Mouse (Mus musculus) intestine, postnatal 0 days (tissue): Measurements from ENCODE around the gene Tmem200b. TPM values are rescaled to one million over a fixed set of nuclear protein-coding genes. Genes with fewer than 3 reads are reported as not detected.

Experiments used
- ATAC-seq: fragments of 200-750 bp; cut with Nextera tagmentation; 2 replicates; pipeline ENCODE4 v1.8.0; 2017; ENCODE audit warnings: mild to moderate bottlenecking, moderate TSS enrichment, moderate library complexity
- H3K27ac ChIP-seq: fragments of 300-500 bp; sonication (generic); 2 replicates; pipeline ENCODE4 v1.5.1; 2014; ENCODE audit warnings: mild to moderate bottlenecking, low read depth, low read length, moderate library complexity
- H3K27me3 ChIP-seq: fragments of 300-500 bp; sonication (generic); replicated peaks from 2 replicates; pipeline ENCODE4 v1.6.1; 2014; ENCODE audit warnings: low read length, mixed read lengths; ENCODE audit not compliant: control insufficient read depth, insufficient read depth
- H3K36me3 ChIP-seq: fragments of 300-500 bp; sonication (generic); 2 replicates; pipeline ENCODE4 v1.6.1; 2014; ENCODE audit warnings: mild to moderate bottlenecking, moderate library complexity; ENCODE audit not compliant: control insufficient read depth, insufficient read depth
- H3K4me1 ChIP-seq: fragments of 300-500 bp; sonication (generic); replicated peaks from 2 replicates; pipeline ENCODE4 v1.6.1; 2014; ENCODE audit warnings: antibody characterized with exemption, low read length, mixed read lengths; ENCODE audit not compliant: control insufficient read depth, insufficient read depth
- H3K4me2 ChIP-seq: fragments of 300-500 bp; sonication (generic); replicated peaks from 2 replicates; pipeline ENCODE4 v1.6.1; 2014; ENCODE audit warnings: low read depth, mild to moderate bottlenecking, moderate library complexity
- H3K4me3 ChIP-seq: fragments of 300-500 bp; sonication (generic); 2 replicates; pipeline ENCODE4 v1.5.1; 2014; ENCODE audit warnings: low read depth, low read length
- H3K9ac ChIP-seq: fragments of 300-500 bp; sonication (generic); 2 replicates; pipeline ENCODE4 v1.6.1; 2014; ENCODE audit warnings: mild to moderate bottlenecking, low read depth, low read length
- H3K9me3 ChIP-seq: fragments of 300-500 bp; sonication (generic); 2 replicates; pipeline ENCODE4 v1.6.1; 2016; ENCODE audit warnings: mixed run types; ENCODE audit not compliant: control insufficient read depth
- CTCF ChIP-seq: sonication (generic); IDR thresholded peaks from 2 replicates; pipeline ENCODE4 v1.5.1; 2016; ENCODE audit warnings: low read depth, mild to moderate bottlenecking, control low read depth, antibody characterized with exemption, moderate library complexity
- whole genome bisulfite sequencing: fragments of 180-500 bp; shearing (Covaris S2); extraction: QIAGEN DNeasy Blood & Tissue Kit; methylation state at CpG from one replicate; pipeline ENCODE4 v1.1.7; 2014; 5-methylcytosine and 5-hydroxymethylcytosine counted together
- polyA plus RNA-seq: library from polyadenylated mRNA; unstranded; fragments of >200 nt; fragmentation: Nextera tagmentation; extraction: Ambion mirVana; gene quantifications from 2 replicates; pipeline ENCODE4 v1.2.1, GENCODE M21; 2015

Tmem200b gene
- polyA plus RNA-seq, 1 experiment from 2014 or later: 1.7 TPM

- no peak for TF ChIP-seq CTCF
- ATAC-seq: no peak
- Histone ChIP-seq H3K9ac (peak overlapping the region; percentile 13; the same call in 1 of the 2 replicates), H3K4me2 (peak overlapping the region; percentile 79), H3K27ac (no peak overlapping the region), H3K4me3 (peak overlapping the region; percentile 99), H3K4me1 (no peaks in the 10 kb centered on the region; the same call in 1 of the 2 replicates), H3K36me3 (no peaks in the 10 kb centered on the region), H3K9me3 (no peaks in the 10 kb centered on the region), H3K27me3 (no peaks in the 10 kb centered on the region)
- 22% methylated on average over 3 of the region's 3 CpGs for WGBS
Measured at GRCm38 (mm10) chr4:131875242-131875641, 46.3 kb upstream of the Tmem200b start.

GRCm38 (mm10) chr4:131876836-131877235, 44.7 kb upstream of the Tmem200b start:
- Histone ChIP-seq H3K4me1 (no peaks in the 10 kb centered on the region; the same call in 1 of the 2 replicates), H3K9ac (0 out of 2 replicates have a peak overlapping the region, but pooled peaks have one; percentile 4), H3K9me3 (no peaks in the 10 kb centered on the region), H3K36me3 (no peaks in the 10 kb centered on the region), H3K27ac (no peak overlapping the region), H3K4me3 (no peak overlapping the region), H3K27me3 (no peaks in the 10 kb centered on the region), H3K4me2 (no peak overlapping the region)
- no peak for TF ChIP-seq CTCF
- no peak for ATAC-seq
- WGBS: 58% methylated on average over 2 of the region's 2 CpGs

GRCm38 (mm10) chr4:131879692-131880091, 41.9 kb upstream of the Tmem200b start:
- H3K27me3 ChIP-seq: no peaks in the 10 kb centered on the region
- no peak overlapping the region for H3K4me2 ChIP-seq
- WGBS: 61% methylated on average over 1 of the region's 1 CpGs
- no peak for ATAC-seq
- no peak overlapping the region for H3K4me3 ChIP-seq
- H3K9me3 ChIP-seq: no peaks in the 10 kb centered on the region
- H3K27ac ChIP-seq: no peak overlapping the region
- H3K36me3 ChIP-seq: no peaks in the 10 kb centered on the region
- no peak overlapping the region for H3K9ac ChIP-seq
- H3K4me1 ChIP-seq: peaks cover 2% of the 10 kb centered on the region
- no peak for TF ChIP-seq CTCF

GRCm38 (mm10) chr4:131881306-131881705, 40.3 kb upstream of the Tmem200b start:
- no peak for TF ChIP-seq CTCF
- Histone ChIP-seq H3K4me3 (no peak overlapping the region), H3K27ac (no peak overlapping the region), H3K9ac (no peak overlapping the region), H3K27me3 (no peaks in the 10 kb centered on the region), H3K4me2 (no peak overlapping the region), H3K36me3 (peaks cover 10% of the 10 kb centered on the region), H3K9me3 (no peaks in the 10 kb centered on the region), H3K4me1 (peaks cover 2% of the 10 kb centered on the region)
- 68% methylated on average over 7 of the region's 7 CpGs for WGBS
- no peak for ATAC-seq

GRCm38 (mm10) chr4:131883571-131883970, 38.0 kb upstream of the Tmem200b start:
- H3K4me1 ChIP-seq: peaks cover 2% of the 10 kb centered on the region; the same call in 1 of the 2 replicates
- H3K27me3 ChIP-seq: no peaks in the 10 kb centered on the region
- peak overlapping the region; percentile 58 for H3K27ac ChIP-seq
- 47% methylated on average over 6 of the region's 6 CpGs for WGBS
- H3K36me3 ChIP-seq: peaks cover 11% of the 10 kb centered on the region
- H3K9ac ChIP-seq: no peak overlapping the region
- TF ChIP-seq CTCF: no peak
- no peak for ATAC-seq
- no peak overlapping the region for H3K4me3 ChIP-seq
- H3K4me2 ChIP-seq: no peak overlapping the region; the same call in 1 of the 2 replicates
- H3K9me3 ChIP-seq: no peaks in the 10 kb centered on the region

- ATAC-seq: no peak
- peaks cover 2% of the 10 kb centered on the region; the same call in 1 of the 2 replicates for H3K4me1 ChIP-seq
- WGBS: 67% methylated on average over 6 of the region's 6 CpGs
Measured at GRCm38 (mm10) chr4:131885376-131885775, 36.2 kb upstream of the Tmem200b start.

GRCm38 (mm10) chr4:131888564-131888963, 33.0 kb upstream of the Tmem200b start:
- Histone ChIP-seq H3K36me3 (peaks cover 36% of the 10 kb centered on the region), H3K4me3 (no peak overlapping the region), H3K27ac (no peak overlapping the region), H3K9ac (no peak overlapping the region), H3K27me3 (no peaks in the 10 kb centered on the region), H3K4me1 (no peaks in the 10 kb centered on the region), H3K9me3 (no peaks in the 10 kb centered on the region), H3K4me2 (no peak overlapping the region)
- no peak for ATAC-seq
- TF ChIP-seq CTCF: no peak
- 45% methylated on average over 1 of the region's 1 CpGs for WGBS

More at GRCm38 (mm10) chr4:131885376-131885775, 36.2 kb upstream of the Tmem200b start:
- Histone ChIP-seq H3K9ac (no peak overlapping the region), H3K9me3 (no peaks in the 10 kb centered on the region), H3K36me3 (peaks cover 11% of the 10 kb centered on the region), H3K27me3 (no peaks in the 10 kb centered on the region), H3K4me2 (no peak overlapping the region), H3K27ac (no peak overlapping the region), H3K4me3 (no peak overlapping the region)
- TF ChIP-seq CTCF: no peak
